In genomic region chr2:18059063-18059462, GRCm38 (mm10) we compare ENCODE assay signal across 12 mouse cellular contexts. TPM values are rescaled to one million over a fixed set of nuclear protein-coding genes. Genes with fewer than 3 reads are reported as not detected.
DNase-seq lines count a peak whose midpoint lies in the region; ATAC-seq and TF ChIP-seq lines count a peak whose summit lies in the region.
"Had no signal": no experiment of that assay in that cellular context is flagged by ENCODE, and none has a peak within 500 bp of the region (broad histone marks: within the 10 kb centered on the region; RNA-seq: fewer than 3 reads in every experiment).

No protein-coding gene starts in this region.

- DNase-seq in heart, postnatal 36 days, result no peak
- no peak for DNase-seq in MEL (ENCODE audit: low read depth, low spot score)
- DNase-seq in embryonic facial prominence, embryonic 10.5 days (ENCODE audit: low spot score), result no peak
- DNase-seq in left cerebral cortex, adult 8-10 months (ENCODE audit: low spot score in 2 of 2), result no peak
- no peak for DNase-seq in thymus, adult 2 months
- no peak for DNase-seq in layer of hippocampus, adult 9-11 months
- DNase-seq: cerebellum, adult 9-10 months; gastrocnemius, postnatal 14 days; kidney, adult 11 months had no signal

- no peak for TF ChIP-seq RAD21 in MEL (IDR thresholded peaks at IDR 0.05; ENCODE audit: low read depth, low read length)

- no peaks in the 10 kb centered on the region for H3K36me3 ChIP-seq in heart, embryonic 16.5 days (ENCODE audit: control insufficient read depth, insufficient read depth)
- H3K36me3 ChIP-seq in MEL (ENCODE audit: control insufficient read depth in 1 of 2, insufficient read depth in 2 of 2, low read length in 2 of 2), result peaks cover 0 to 20% of the 10 kb centered on the region in 2 experiments; a peak in 2 of 4 replicates
- H3K36me3 ChIP-seq in embryonic facial prominence, embryonic 10.5 days (replicated peaks), result no peaks in the 10 kb centered on the region
- H3K36me3 ChIP-seq in hindbrain, embryonic 15.5 days, result no peaks in the 10 kb centered on the region
- H3K36me3 ChIP-seq in thymus, adult 2 months (ENCODE audit: control insufficient read depth, insufficient read depth, low read length), result no peaks in the 10 kb centered on the region

- H3K27ac ChIP-seq in heart, embryonic 16.5 days (ENCODE audit: low read length), result no peak overlapping the region
- no peak overlapping the region for H3K27ac ChIP-seq in MEL (ENCODE audit: control insufficient read depth, low read depth, low read length)
- H3K27ac ChIP-seq in embryonic facial prominence, embryonic 10.5 days (replicated peaks), result peak overlapping the region; percentile 99
- no peak overlapping the region for H3K27ac ChIP-seq in hindbrain, embryonic 15.5 days (replicated peaks)
- H3K27ac ChIP-seq in thymus, adult 2 months (ENCODE audit: control insufficient read depth, insufficient read depth, low read length), result no peak overlapping the region
- H3K27ac ChIP-seq: macrophage had no signal

- H3K9ac ChIP-seq in heart, embryonic 16.5 days (ENCODE audit: low read length), result peak overlapping the region; percentile 59; the same call in 1 of the 2 replicates
- H3K9ac ChIP-seq in MEL (ENCODE audit: control insufficient read depth, low read depth, low read length, poor library complexity, severe bottlenecking), result peak overlapping the region; percentile 36
- no peak overlapping the region for H3K9ac ChIP-seq in hindbrain, embryonic 15.5 days

- peaks cover 8% of the 10 kb centered on the region for H3K4me1 ChIP-seq in heart, embryonic 16.5 days (ENCODE audit: control insufficient read depth, insufficient read depth, low read length)
- H3K4me1 ChIP-seq in MEL (ENCODE audit: control insufficient read depth in 1 of 2, insufficient read depth in 2 of 2, low read length in 2 of 2), result peaks cover 9 to 13% of the 10 kb centered on the region in 2 experiments; a peak in 3 of 4 replicates
- peaks cover 48% of the 10 kb centered on the region for H3K4me1 ChIP-seq in embryonic facial prominence, embryonic 10.5 days
- H3K4me1 ChIP-seq in hindbrain, embryonic 15.5 days (replicated peaks), result peaks cover 25% of the 10 kb centered on the region
- H3K4me1 ChIP-seq in thymus, adult 2 months (replicated peaks; ENCODE audit: control insufficient read depth, insufficient read depth, low read length), result no peaks in the 10 kb centered on the region; the same call in 1 of the 2 replicates

- intact Hi-C loops in heart, postnatal 36 days (cut with DNase I), result no loop called here

- 34% methylated on average over 2 of the region's 2 CpGs for WGBS in heart, embryonic 16.5 days
- 37% methylated on average over 2 of the region's 2 CpGs for WGBS in embryonic facial prominence, embryonic 10.5 days
- WGBS in hindbrain, embryonic 15.5 days, result 50% methylated on average over 2 of the region's 2 CpGs
- WGBS in thymus, adult 2 months, result 96% methylated on average over 2 of the region's 2 CpGs

- no peak for TF ChIP-seq POLR2A in MEL (IDR thresholded peaks at IDR 0.05; ENCODE audit: control insufficient read depth in 1 of 2, insufficient read depth in 1 of 2, low read depth in 1 of 2, low read length in 2 of 2, poor library complexity in 1 of 2)
- TF ChIP-seq POLR2A in thymus, adult 2 months (IDR thresholded peaks at IDR 0.05; ENCODE audit: control insufficient read depth, extremely low read depth, insufficient read depth, low read length, poor library complexity), result no peak

- peaks cover 20% of the 10 kb centered on the region; the same call in 1 of the 2 replicates for H3K79me2 ChIP-seq in MEL (ENCODE audit: control insufficient read depth, insufficient read depth, low read length, poor library complexity)

- peak overlapping the region; percentile 32 for H3K4me2 ChIP-seq in heart, embryonic 16.5 days (ENCODE audit: low read depth, low read length)
- H3K4me2 ChIP-seq in hindbrain, embryonic 15.5 days, result peak overlapping the region; percentile 80

- H3K9me3 ChIP-seq in heart, embryonic 16.5 days (replicated peaks; ENCODE audit: control insufficient read depth, low read length), result no peaks in the 10 kb centered on the region
- H3K9me3 ChIP-seq in MEL (replicated peaks; ENCODE audit: insufficient read depth, low read length), result no peaks in the 10 kb centered on the region
- no peaks in the 10 kb centered on the region for H3K9me3 ChIP-seq in embryonic facial prominence, embryonic 10.5 days
- no peaks in the 10 kb centered on the region for H3K9me3 ChIP-seq in hindbrain, embryonic 15.5 days

- no peak overlapping the region for H3K4me3 ChIP-seq in heart, embryonic 16.5 days (ENCODE audit: low read length)
- H3K4me3 ChIP-seq in MEL (ENCODE audit: control insufficient read depth in 1 of 2, insufficient read depth in 1 of 2, low read depth in 2 of 2, low read length in 2 of 2), result no peak overlapping the region
- H3K4me3 ChIP-seq in embryonic facial prominence, embryonic 10.5 days, result peak overlapping the region; percentile 79
- H3K4me3 ChIP-seq in hindbrain, embryonic 15.5 days, result no peak overlapping the region
- H3K4me3 ChIP-seq in thymus, adult 2 months (ENCODE audit: control insufficient read depth, insufficient read depth, low read length), result no peak overlapping the region

- TF ChIP-seq CTCF in MEL (IDR thresholded peaks at IDR 0.05 in 2 of 3, conservative IDR thresholded peaks at IDR 0.05 in 1 of 3; ENCODE audit: control insufficient read depth in 1 of 3, insufficient read depth in 1 of 3, low read depth in 2 of 3, low read length in 3 of 3, poor library complexity in 1 of 3, severe bottlenecking in 1 of 3), result no peak
- TF ChIP-seq CTCF in thymus, adult 2 months (IDR thresholded peaks at IDR 0.05; ENCODE audit: borderline replicate concordance, control insufficient read depth, extremely low read depth, insufficient read depth, low read length, poor library complexity), result no peak

- no peaks in the 10 kb centered on the region for H3K27me3 ChIP-seq in heart, embryonic 16.5 days (ENCODE audit: control insufficient read depth, insufficient read depth, low read length)
- H3K27me3 ChIP-seq in MEL (ENCODE audit: control insufficient read depth in 1 of 2, insufficient read depth in 2 of 2, low read length in 2 of 2), result no peaks in the 10 kb centered on the region
- no peaks in the 10 kb centered on the region for H3K27me3 ChIP-seq in embryonic facial prominence, embryonic 10.5 days (replicated peaks; ENCODE audit: low read depth, poor library complexity, severe bottlenecking)
- H3K27me3 ChIP-seq in hindbrain, embryonic 15.5 days, result no peaks in the 10 kb centered on the region
- no peaks in the 10 kb centered on the region for H3K27me3 ChIP-seq in thymus, adult 2 months (ENCODE audit: control insufficient read depth, insufficient read depth, low read length)

- ATAC-seq in heart, embryonic 16.5 days (replicated peaks; ENCODE audit: extremely low read depth, insufficient read depth, low FRiP score), result no peak
- no peak for ATAC-seq in hindbrain, embryonic 15.5 days (ENCODE audit: low FRiP score, low read depth)

- no peak for TF ChIP-seq EP300 in MEL (IDR thresholded peaks at IDR 0.05; ENCODE audit: low read depth in 1 of 2, low read length in 2 of 2)

TF ChIP-seq in MEL, 35 proteins besides CTCF, POLR2A, EP300 and RAD21:
- TF ChIP-seq POLR2AphosphoS5 (IDR thresholded peaks at IDR 0.05; ENCODE audit: borderline replicate concordance, low read depth, low read length), result no peak

RNA-seq across cellular contexts. Expression of gene Mllt10, which starts 4.0 kb away (rescaled TPM):
- polyA plus RNA-seq in heart, embryonic 16.5 days (2015; fragmentation: Nextera tagmentation; extraction: Ambion mirVana), result 40.7 and 44.5 TPM in 2 replicates
- total RNA-seq in heart, postnatal 36 days (2021), result 10 to 100 TPM; 32.6 to 34.2 TPM
- total RNA-seq in MEL (2012; rRNA removed), result 33.3 and 35.1 TPM in 2 replicates
- 10 to 100 TPM in 1 of 2 experiments, not detected in 1; 64.1 TPM for polyA plus RNA-seq in MEL (2012; ENCODE audit: insufficient read depth in 1 of 2, insufficient read length in 2 of 2, low read depth in 1 of 2, low replicate concordance in 2 of 2, missing spikeins in 1 of 2)
- polyA plus RNA-seq in embryonic facial prominence, embryonic 10.5 days (2016; fragmentation: Nextera tagmentation; extraction: Ambion mirVana), result 64.4 and 65.5 TPM in 2 replicates
- polyA plus RNA-seq in hindbrain, embryonic 15.5 days (2015; fragmentation: Nextera tagmentation; extraction: Ambion mirVana), result 45.6 and 50.0 TPM in 2 replicates
- total RNA-seq in left cerebral cortex, adult 8-10 months (2022), result 10 to 100 TPM; 53.3 to 62.7 (median 56.5) TPM
- 75.4 and 90.3 TPM in 2 replicates for polyA plus RNA-seq in thymus, adult 2 months (2012; rRNA removed)

RNA-seq across cellular contexts. Expression of gene Skida1, which starts 10.2 kb away (rescaled TPM):
- 3.9 TPM in 2 replicates for polyA plus RNA-seq in heart, embryonic 16.5 days (2015; fragmentation: Nextera tagmentation; extraction: Ambion mirVana)
- total RNA-seq in heart, postnatal 36 days (2021), result 1 to 10 TPM; 2.8 to 5.1 TPM
- total RNA-seq in MEL (2012; rRNA removed), result 0.12 and 0.13 TPM in 2 replicates
- polyA plus RNA-seq in MEL (2012; ENCODE audit: insufficient read depth in 1 of 2, insufficient read length in 2 of 2, low read depth in 1 of 2, low replicate concordance in 2 of 2, missing spikeins in 1 of 2), result under 1 TPM in 1 of 2 experiments, not detected in 1; 0.88 TPM
- polyA plus RNA-seq in embryonic facial prominence, embryonic 10.5 days (2016; fragmentation: Nextera tagmentation; extraction: Ambion mirVana), result 15.5 and 16.6 TPM in 2 replicates
- 6.5 and 7.1 TPM in 2 replicates for polyA plus RNA-seq in hindbrain, embryonic 15.5 days (2015; fragmentation: Nextera tagmentation; extraction: Ambion mirVana)
- 10 to 100 TPM in 1 of 4 experiments, 1 to 10 TPM in 3; 7.9 to 10.6 (median 8.5) TPM for total RNA-seq in left cerebral cortex, adult 8-10 months (2022)
- 0.38 and 0.41 TPM in 2 replicates for polyA plus RNA-seq in thymus, adult 2 months (2012; rRNA removed)
- polyA plus RNA-seq: macrophage had no signal

RNA-seq across cellular contexts. Expression of gene A930004D18Rik, which starts 21.5 kb away (rescaled TPM):
- polyA plus RNA-seq in heart, embryonic 16.5 days (2015; fragmentation: Nextera tagmentation; extraction: Ambion mirVana), result 9.4 and 9.5 TPM in 2 replicates
- 1 to 10 TPM; 4.6 to 6.2 TPM for total RNA-seq in heart, postnatal 36 days (2021)
- 0.39 TPM in 2 replicates for total RNA-seq in MEL (2012; rRNA removed)
- polyA plus RNA-seq in MEL (2012; ENCODE audit: insufficient read depth in 1 of 2, insufficient read length in 2 of 2, low read depth in 1 of 2, low replicate concordance in 2 of 2, missing spikeins in 1 of 2), result 1 to 10 TPM in 1 of 2 experiments, not detected in 1; 1.8 TPM
- polyA plus RNA-seq in embryonic facial prominence, embryonic 10.5 days (2016; fragmentation: Nextera tagmentation; extraction: Ambion mirVana), result 12.7 and 17.7 TPM in 2 replicates
- 10.8 and 11.1 TPM in 2 replicates for polyA plus RNA-seq in hindbrain, embryonic 15.5 days (2015; fragmentation: Nextera tagmentation; extraction: Ambion mirVana)
- 1 to 10 TPM; 1.8 to 3.5 (median 2.2) TPM for total RNA-seq in left cerebral cortex, adult 8-10 months (2022)
- 0.37 and 0.75 TPM in 2 replicates for polyA plus RNA-seq in thymus, adult 2 months (2012; rRNA removed)
